Mouse (Mus musculus) hindbrain, embryonic 11.5 days (tissue): ENCODE data around the gene Rapgef5. TPM values are rescaled to one million over a fixed set of nuclear protein-coding genes. Genes with fewer than 3 reads are reported as not detected.
A peak's percentile ranks its signal among the peaks of the same experiment; 100 is the strongest.

Source experiments
- ATAC-seq: fragments of 200-750 bp; cut with Nextera tagmentation; 2 replicates; pipeline ENCODE4 v1.8.0; 2017; ENCODE audit warnings: mild to moderate bottlenecking, moderate TSS enrichment, moderate library complexity; ENCODE audit not compliant: low FRiP score
- DNase-seq: peaks from one replicate; pipeline ENCODE4 v3.0.0-alpha.2; 2015; ENCODE audit warnings: low spot score
- H3K27ac ChIP-seq: fragments of 300-500 bp; sonication (generic); 2 replicates; pipeline ENCODE4 v1.5.1; 2014; ENCODE audit warnings: mild to moderate bottlenecking, low read depth, low read length
- H3K27me3 ChIP-seq: fragments of 300-500 bp; sonication (generic); 2 replicates; pipeline ENCODE4 v1.6.1; 2014; ENCODE audit warnings: mild to moderate bottlenecking, low read length, moderate library complexity, mixed read lengths; ENCODE audit not compliant: control insufficient read depth, insufficient read depth
- H3K36me3 ChIP-seq: fragments of 300-500 bp; sonication (generic); 2 replicates; pipeline ENCODE4 v1.6.1; 2014; ENCODE audit warnings: mild to moderate bottlenecking, low read length, moderate library complexity, mixed read lengths; ENCODE audit not compliant: control insufficient read depth, insufficient read depth
- H3K4me1 ChIP-seq: fragments of 300-500 bp; sonication (generic); replicated peaks from 2 replicates; pipeline ENCODE4 v1.6.1; 2014; ENCODE audit warnings: low read length, mixed read lengths; ENCODE audit not compliant: control insufficient read depth, insufficient read depth
- H3K4me2 ChIP-seq: fragments of 300-500 bp; sonication (generic); replicated peaks from 2 replicates; pipeline ENCODE4 v1.6.1; 2014; ENCODE audit warnings: mild to moderate bottlenecking, low read depth, low read length
- H3K4me3 ChIP-seq: fragments of 300-500 bp; sonication (generic); 2 replicates; pipeline ENCODE4 v1.5.1; 2014; ENCODE audit warnings: low read depth, low read length
- H3K9ac ChIP-seq: fragments of 300-500 bp; sonication (generic); 2 replicates; pipeline ENCODE4 v1.6.1; 2014; ENCODE audit warnings: low read depth, low read length
- H3K9me3 ChIP-seq: fragments of 300-500 bp; sonication (generic); 2 replicates; pipeline ENCODE4 v1.6.1; 2016; ENCODE audit warnings: low read length; ENCODE audit not compliant: control insufficient read depth
- WGBS: fragments of 180-500 bp; shearing (Covaris S2); extraction: QIAGEN DNeasy Blood & Tissue Kit; methylation state at CpG from one replicate; pipeline ENCODE4 v1.1.7; 2014; 5-methylcytosine and 5-hydroxymethylcytosine counted together
- polyA plus RNA-seq: library from polyadenylated mRNA; unstranded; fragments of >200 nt; fragmentation: Nextera tagmentation; extraction: Ambion mirVana; gene quantifications from 2 replicates; pipeline ENCODE4 v1.2.1, GENCODE M21; 2014

Rapgef5 gene
- polyA plus RNA-seq, 1 experiment from 2014 or later, result 23.8 TPM

DNA sequence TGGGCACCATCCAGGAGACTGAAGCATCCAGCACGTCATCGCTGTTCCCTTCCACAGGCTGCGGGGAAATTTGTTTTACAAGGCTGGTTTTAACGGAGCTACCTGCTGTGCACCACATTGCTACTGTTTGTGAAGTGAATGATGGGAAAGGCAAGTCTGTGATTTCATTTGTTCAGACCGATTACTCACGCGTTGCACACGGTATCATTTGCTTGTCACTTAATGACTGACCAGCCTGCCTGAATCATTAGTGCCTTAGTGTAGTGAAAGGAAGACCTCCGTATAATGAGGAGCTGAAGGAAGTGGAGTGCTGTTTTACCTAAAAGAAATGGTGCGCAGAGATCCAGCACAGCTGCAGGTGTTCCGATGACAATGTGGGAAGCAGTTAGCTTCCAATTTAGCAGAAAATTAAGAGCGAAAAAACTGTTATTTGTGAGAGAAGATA, 289.8 kb downstream of the Rapgef5 start:
- Histone ChIP-seq H3K4me1 (0 out of 2 replicates have a peak, but pooled peaks cover 4% of the 10 kb centered on the region), H3K27me3 (peaks cover 3% of the 10 kb centered on the region; the same call in 1 of the 2 replicates), H3K27ac (no peak overlapping the region), H3K9me3 (no peaks in the 10 kb centered on the region), H3K36me3 (no peaks in the 10 kb centered on the region), H3K9ac (no peak overlapping the region), H3K4me3 (no peak overlapping the region), H3K4me2 (no peak overlapping the region)
- 24% methylated on average over 12 of the region's 12 CpGs for WGBS
- ATAC-seq, result no peak
- no peak for DNase-seq

- Histone ChIP-seq H3K27me3 (peaks cover 5% of the 10 kb centered on the region; the same call in 1 of the 2 replicates), H3K4me1 (0 out of 2 replicates have a peak, but pooled peaks cover 4% of the 10 kb centered on the region), H3K9ac (no peak overlapping the region), H3K27ac (no peak overlapping the region), H3K4me2 (no peak overlapping the region), H3K36me3 (no peaks in the 10 kb centered on the region), H3K9me3 (no peaks in the 10 kb centered on the region), H3K4me3 (no peak overlapping the region)
- WGBS, result 55% methylated on average over 4 of the region's 4 CpGs
- no peak for DNase-seq
- no peak for ATAC-seq
Measured at GRCm38 (mm10) chr12:117806470-117806869, 290.2 kb downstream of the Rapgef5 start.

- Histone ChIP-seq H3K27ac (no peak overlapping the region), H3K9me3 (no peaks in the 10 kb centered on the region), H3K4me1 (0 out of 2 replicates have a peak, but pooled peaks cover 4% of the 10 kb centered on the region), H3K9ac (no peak overlapping the region), H3K36me3 (no peaks in the 10 kb centered on the region), H3K4me2 (peak overlapping the region; percentile 32), H3K4me3 (peak overlapping the region; percentile 8; the same call in 1 of the 2 replicates), H3K27me3 (peaks cover 5% of the 10 kb centered on the region; the same call in 1 of the 2 replicates)
- DNase-seq (peak; percentile 55), ATAC-seq (peak; percentile 72)
- WGBS, result 31% methylated on average over 10 of the region's 12 CpGs
Measured at GRCm38 (mm10) chr12:117807637-117808036, 291.4 kb downstream of the Rapgef5 start.

DNA sequence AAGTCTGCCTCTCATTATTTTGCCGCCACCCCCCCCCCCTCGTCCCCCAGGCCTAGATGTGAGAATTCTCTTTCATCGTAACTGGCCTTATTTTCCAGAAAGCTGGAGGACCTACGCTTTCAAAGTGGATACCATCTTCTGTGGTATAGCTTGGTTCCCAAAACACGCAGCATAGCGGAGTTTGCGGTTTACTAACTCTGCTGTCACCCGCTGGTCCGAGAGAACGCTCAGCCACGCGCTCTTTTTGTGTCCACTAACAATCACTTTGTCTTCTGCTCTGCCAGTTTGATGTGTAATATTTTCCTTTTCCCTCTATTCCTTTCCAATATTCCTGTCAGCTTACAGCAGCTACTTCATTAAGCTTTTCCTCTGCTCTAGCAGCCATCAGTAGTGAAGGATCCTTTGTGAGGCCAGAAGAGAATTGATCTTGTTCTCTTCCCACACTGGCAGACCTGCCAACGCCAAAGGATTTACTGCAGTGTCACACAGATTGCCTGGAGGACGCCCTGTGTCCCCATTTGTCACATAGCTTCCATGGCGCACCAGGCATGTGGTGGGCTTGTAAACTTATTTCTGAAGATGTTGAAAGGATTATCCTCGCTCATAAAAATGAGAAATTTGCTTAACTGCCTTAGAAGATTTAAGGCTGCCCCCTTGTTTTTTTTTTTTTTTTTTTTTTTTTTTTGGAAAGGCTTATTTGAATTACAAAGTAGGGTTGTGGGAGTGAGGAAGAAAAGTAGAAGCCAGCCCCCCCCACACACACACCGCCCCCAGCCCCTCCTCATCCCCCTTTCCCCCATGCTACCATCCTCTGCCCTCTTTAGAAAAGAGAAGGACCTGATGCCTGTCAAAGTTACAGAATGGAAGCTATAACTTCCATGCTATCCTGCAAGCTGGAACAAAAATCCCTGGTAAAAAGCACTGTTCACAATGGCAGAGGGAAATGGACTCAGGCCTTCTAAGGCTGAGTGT, 292.4 kb downstream of the Rapgef5 start:
- DNase-seq (peak; percentile 49), ATAC-seq (0 out of 2 replicates have a peak, but pooled peaks have one; percentile 21)
- H3K4me1 ChIP-seq, result 0 out of 2 replicates have a peak, but pooled peaks cover 4% of the 10 kb centered on the region
- H3K27me3 ChIP-seq, result peaks cover 5% of the 10 kb centered on the region; the same call in 1 of the 2 replicates
- 41% methylated on average over 17 of the region's 17 CpGs for WGBS
- peak overlapping the region; percentile 11; the same call in 1 of the 2 replicates for H3K27ac ChIP-seq
- H3K4me3 ChIP-seq, result 0 out of 2 replicates have a peak overlapping the region, but pooled peaks have one; percentile 8
- peak overlapping the region; percentile 32 for H3K4me2 ChIP-seq
- H3K9me3 ChIP-seq, result no peaks in the 10 kb centered on the region
- H3K9ac ChIP-seq, result no peak overlapping the region
- H3K36me3 ChIP-seq, result no peaks in the 10 kb centered on the region
